Mouse (Mus musculus): ENCODE data around the gene Ubtf.

DNA sequence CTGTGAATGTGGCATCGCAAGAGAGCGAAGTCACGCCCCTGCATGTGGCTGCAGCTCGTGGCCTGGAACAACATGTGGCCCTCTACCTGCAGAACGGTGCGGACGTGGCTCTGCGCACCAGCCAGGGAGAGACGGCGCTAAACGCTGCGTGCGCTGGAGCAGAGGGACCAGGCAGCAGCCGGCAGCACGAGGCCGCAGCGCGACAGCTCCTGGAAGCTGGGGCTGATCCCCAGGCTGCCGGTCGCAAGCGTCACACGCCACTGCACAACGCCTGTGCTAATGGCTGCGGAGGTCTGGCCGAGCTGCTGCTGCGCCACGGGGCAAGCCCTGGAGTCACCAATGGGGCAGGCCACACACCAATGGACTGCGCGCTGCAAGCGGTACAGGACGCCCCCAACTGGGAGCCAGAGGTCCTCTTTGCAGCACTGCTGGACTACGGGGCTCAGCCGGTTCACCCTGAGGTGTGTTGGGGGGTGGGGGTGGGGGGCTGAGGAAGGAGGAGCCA lies 43.1 kb downstream of the Ubtf start:
- TF ChIP-seq POLR2A (IDR thresholded peaks at IDR 0.05; ENCODE audit: borderline replicate concordance, low read depth, low read length): no peak
- no peak for TF ChIP-seq CTCF (IDR thresholded peaks at IDR 0.05; ENCODE audit: low read depth, low read length)
